Comparison of ENCODE assay signal across 23 mouse cellular contexts in the genomic region with DNA sequence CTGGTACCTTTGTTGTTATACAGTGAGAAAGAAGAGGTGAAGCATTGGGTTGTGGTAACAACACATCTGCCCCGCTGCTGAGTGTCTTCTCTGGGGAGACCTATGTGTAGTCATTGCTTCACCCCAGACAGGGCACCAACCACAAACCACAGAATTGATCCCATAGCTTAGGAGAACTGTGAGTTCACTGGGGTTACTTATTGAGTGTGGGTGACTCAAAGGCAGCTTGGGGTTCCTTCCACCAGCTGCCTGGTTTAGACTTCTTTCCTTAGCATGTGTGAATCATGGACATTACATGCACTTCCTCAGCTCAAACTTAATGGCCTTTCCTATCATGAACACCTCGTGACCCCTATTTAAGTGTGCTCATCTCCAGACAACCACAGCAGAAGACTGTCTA. TPM values are rescaled to one million over a fixed set of nuclear protein-coding genes. Genes with fewer than 3 reads are reported as not detected.
DNase-seq lines count a peak whose midpoint lies in the region; ATAC-seq lines count a peak whose summit lies in the region.
"Had no signal": no experiment of that assay in that cellular context is flagged by ENCODE, and none has a peak within 500 bp of the region (broad histone marks: within the 10 kb centered on the region; RNA-seq: fewer than 3 reads in every experiment).

No protein-coding gene starts in this region.

- peak; percentile 44 for DNase-seq in thymus, postnatal 0 days (ENCODE audit: low spot score)
- no peak for DNase-seq in thymus, postnatal 36 days
- DNase-seq in adrenal gland, postnatal 14 days = no peak
- DNase-seq in retina, embryonic 14.5 days (ENCODE audit: low spot score) = no peak
- DNase-seq in MN1 (ENCODE audit: low spot score) = no peak
- DNase-seq in right cerebral cortex, postnatal 4 days = no peak
- DNase-seq: B cell, adult 2 months; gastrocnemius, postnatal 10 days; heart, adult 2 months; kidney, postnatal 4 days; liver; lung, adult 18-20 months; lung, postnatal 4 days; midbrain, embryonic 14.5 days; right cerebral cortex, postnatal 25 days; thymus, postnatal 4 days had no signal

- no peaks in the 10 kb centered on the region for H3K9me3 ChIP-seq in megakaryocyte, embryonic 14.5 days
- H3K9me3 ChIP-seq: heart, embryonic 15.5 days had no signal

- H3K27me3 ChIP-seq in megakaryocyte, embryonic 14.5 days (replicated peaks) = no peaks in the 10 kb centered on the region
- H3K27me3 ChIP-seq: heart, embryonic 15.5 days had no signal

- H3K36me3 ChIP-seq in megakaryocyte, embryonic 14.5 days (replicated peaks; ENCODE audit: low read length) = peaks cover 76% of the 10 kb centered on the region

- H3K4me1 ChIP-seq in megakaryocyte, embryonic 14.5 days = peaks cover 92% of the 10 kb centered on the region

- ATAC-seq in activated CD4-positive, CD25-positive, alpha-beta regulatory T cell, adult 4 months = peak; percentile 65
- ATAC-seq: forebrain, embryonic 16.5 days; hindbrain, postnatal 0 days had no signal

- H3K4me3 ChIP-seq in megakaryocyte, embryonic 14.5 days (replicated peaks) = peak overlapping the region; percentile 40
- H3K4me3 ChIP-seq: heart, adult 2 months; heart, embryonic 15.5 days had no signal

RNA-seq across cellular contexts. Expression of gene Dot1l, which starts 8.5 kb away (rescaled TPM):
- 10.5 and 15.0 TPM in 2 replicates for polyA plus RNA-seq in thymus, postnatal 0 days (2015; fragmentation: Nextera tagmentation; extraction: Ambion mirVana)
- 10 to 100 TPM; 13.6 to 18.0 TPM for polyA plus RNA-seq in activated CD4-positive, CD25-positive, alpha-beta regulatory T cell, adult 4 months (2017; shearing (Covaris generic))
- polyA plus RNA-seq in megakaryocyte, embryonic 14.5 days (2012; ENCODE audit: insufficient read depth, low replicate concordance) = 35.3 and 88.7 TPM in 2 replicates
- 82.3 and 90.7 TPM in 2 replicates for total RNA-seq in adrenal gland, postnatal 14 days (2021)

RNA-seq across cellular contexts. Expression of gene Ap3d1, which starts 21.4 kb away (rescaled TPM):
- polyA plus RNA-seq in thymus, postnatal 0 days (2015; fragmentation: Nextera tagmentation; extraction: Ambion mirVana) = 48.0 and 54.8 TPM in 2 replicates
- polyA plus RNA-seq in activated CD4-positive, CD25-positive, alpha-beta regulatory T cell, adult 4 months (2017; shearing (Covaris generic)) = 10 to 100 TPM; 22.7 to 24.0 TPM
- 10.9 and 24.8 TPM in 2 replicates for polyA plus RNA-seq in megakaryocyte, embryonic 14.5 days (2012; ENCODE audit: insufficient read depth, low replicate concordance)
- total RNA-seq in adrenal gland, postnatal 14 days (2021) = 80.3 and 85.6 TPM in 2 replicates

RNA-seq across cellular contexts. Expression of gene Sf3a2, which starts 34.5 kb away (rescaled TPM):
- 62.7 and 80.3 TPM in 2 replicates for polyA plus RNA-seq in thymus, postnatal 0 days (2015; fragmentation: Nextera tagmentation; extraction: Ambion mirVana)
- 10 to 100 TPM; 18.9 to 19.9 TPM for polyA plus RNA-seq in activated CD4-positive, CD25-positive, alpha-beta regulatory T cell, adult 4 months (2017; shearing (Covaris generic))
- polyA plus RNA-seq in megakaryocyte, embryonic 14.5 days (2012; ENCODE audit: insufficient read depth, low replicate concordance) = 413 and 1,110 TPM in 2 replicates
- 47.6 and 52.2 TPM in 2 replicates for total RNA-seq in adrenal gland, postnatal 14 days (2021)

RNA-seq across cellular contexts. Expression of gene Plekhj1, which starts 34.9 kb away (rescaled TPM):
- 137 and 140 TPM in 2 replicates for polyA plus RNA-seq in thymus, postnatal 0 days (2015; fragmentation: Nextera tagmentation; extraction: Ambion mirVana)
- polyA plus RNA-seq in activated CD4-positive, CD25-positive, alpha-beta regulatory T cell, adult 4 months (2017; shearing (Covaris generic)) = 100 to 1,000 TPM; 121 to 156 TPM
- polyA plus RNA-seq in megakaryocyte, embryonic 14.5 days (2012; ENCODE audit: insufficient read depth, low replicate concordance) = 184 and 251 TPM in 2 replicates
- total RNA-seq in adrenal gland, postnatal 14 days (2021) = 59.5 and 71.1 TPM in 2 replicates

RNA-seq across cellular contexts. Expression of gene Amh, which starts 41.5 kb away (rescaled TPM):
- polyA plus RNA-seq in thymus, postnatal 0 days (2015; fragmentation: Nextera tagmentation; extraction: Ambion mirVana) = 0.08 TPM in 2 replicates
- not detected for polyA plus RNA-seq in activated CD4-positive, CD25-positive, alpha-beta regulatory T cell, adult 4 months (2017; shearing (Covaris generic))
- 1.1 and 5.5 TPM in 2 replicates for polyA plus RNA-seq in megakaryocyte, embryonic 14.5 days (2012; ENCODE audit: insufficient read depth, low replicate concordance)
- 0.74 and 0.94 TPM in 2 replicates for total RNA-seq in adrenal gland, postnatal 14 days (2021)
- polyA plus RNA-seq: forebrain, embryonic 16.5 days; hindbrain, postnatal 0 days; kidney, embryonic 14.5 days; midbrain, embryonic 14.5 days; neural tube, embryonic 11.5 days had no signal
